Mouse (Mus musculus) olfactory bulb, adult 2 months (tissue): Measurements from ENCODE around the gene Plk3.

ENCODE experiments used
- CTCF ChIP-seq: fragments of 200-500 bp; IDR thresholded peaks from 2 replicates; pipeline ENCODE4 v1.5.1; 2012; ENCODE audit warnings: low read depth, mild to moderate bottlenecking, low read length, moderate library complexity; ENCODE audit not compliant: insufficient read depth
- POLR2A ChIP-seq: fragments of 200-500 bp; IDR thresholded peaks from 2 replicates; pipeline ENCODE4 v1.6.1; 2012; ENCODE audit warnings: mild to moderate bottlenecking, low read depth, low read length, moderate library complexity; ENCODE audit not compliant: insufficient read depth

DNA sequence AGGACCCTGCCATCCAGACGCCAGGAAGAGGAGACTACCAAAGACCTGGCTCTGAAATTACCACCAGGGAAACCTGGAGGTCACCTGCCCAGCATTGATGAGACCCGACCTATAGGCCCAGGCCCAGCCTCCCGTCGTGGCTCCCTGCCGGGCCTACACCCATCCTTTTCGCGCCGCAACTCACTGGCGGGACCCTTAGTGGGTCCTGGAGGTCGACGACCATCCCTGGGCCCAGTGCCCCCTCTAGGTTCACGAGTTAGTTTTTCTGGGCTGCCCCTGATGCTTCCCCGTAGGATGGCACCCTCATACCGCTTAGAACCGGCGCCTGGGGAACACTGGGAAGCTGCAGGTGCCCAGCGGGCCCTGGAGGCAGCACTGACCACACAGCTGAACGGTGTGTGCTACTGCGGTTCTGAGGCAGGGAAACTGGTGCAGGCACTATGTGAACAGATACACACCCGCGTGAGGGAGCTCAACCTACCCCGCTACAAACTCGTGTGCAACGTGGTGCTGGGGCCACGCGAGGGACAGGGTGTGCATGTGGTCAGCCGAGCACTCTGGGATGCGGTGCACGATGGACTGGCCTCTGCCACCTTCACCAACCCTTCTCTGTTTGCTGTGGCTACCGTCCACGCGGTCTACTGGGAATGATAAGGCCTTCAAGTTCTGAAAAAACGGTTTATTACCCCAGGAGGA is 5.6 kb downstream of the Plk3 start:
- TF ChIP-seq POLR2A (no peak), CTCF (no peak)
